Mouse (Mus musculus) MEL (cell line): ENCODE results near the gene Rtp4.

Experiments used
- BHLHE40 ChIP-seq: IDR thresholded peaks from 2 replicates; pipeline ENCODE4 v1.6.1; 2012; ENCODE audit warnings: low read depth, mild to moderate bottlenecking, inconsistent platforms, low read length, improper control_type of control experiment, borderline replicate concordance
- CHD1 ChIP-seq: IDR thresholded peaks from 2 replicates; pipeline ENCODE4 v1.6.1; 2012; ENCODE audit warnings: low read depth, mild to moderate bottlenecking, inconsistent platforms, low read length, improper control_type of control experiment
- CTCF ChIP-seq, 3 experiments: IDR thresholded peaks in 2 of 3; conservative IDR thresholded peaks in 1 of 3; 2 replicates each; pipeline ENCODE4 v1.5.1; 2011 to 2012; ENCODE audit warnings: low read length in 3 of 3, low read depth in 2 of 3, mild to moderate bottlenecking in 2 of 3, improper control_type of control experiment in 1 of 3, inconsistent platforms in 1 of 3, mixed read lengths in 1 of 3, moderate library complexity in 1 of 3; ENCODE audit not compliant: control insufficient read depth in 1 of 3, insufficient read depth in 1 of 3, poor library complexity in 1 of 3, severe bottlenecking in 1 of 3
- ELF1 ChIP-seq: IDR thresholded peaks from 2 replicates; pipeline ENCODE4 v1.6.1; 2014; ENCODE audit warnings: low read depth, mild to moderate bottlenecking, inconsistent platforms, low read length, improper control_type of control experiment, moderate library complexity
- EP300 ChIP-seq, 2 experiments: IDR thresholded peaks; 2 replicates each; pipeline ENCODE4 v1.6.1; 2011; ENCODE audit warnings: improper control_type of control experiment in 2 of 2, low read length in 2 of 2, low read depth in 1 of 2, mild to moderate bottlenecking in 1 of 2
- JUND ChIP-seq: IDR thresholded peaks from 2 replicates; pipeline ENCODE4 v1.6.1; 2011; ENCODE audit warnings: low read depth, mild to moderate bottlenecking, improper control_type of control experiment, low read length
- NRF1 ChIP-seq: IDR thresholded peaks from 2 replicates; pipeline ENCODE4 v1.6.1; 2014; ENCODE audit warnings: low read depth, mild to moderate bottlenecking, inconsistent platforms, low read length, improper control_type of control experiment, moderate library complexity; ENCODE audit not compliant: poor library complexity, insufficient read depth, severe bottlenecking
- POLR2A ChIP-seq, 2 experiments: IDR thresholded peaks; 2 replicates each; pipeline ENCODE4 v1.6.1; 2011 to 2012; ENCODE audit warnings: low read length in 2 of 2, mild to moderate bottlenecking in 2 of 2, control low read depth in 1 of 2, improper control_type of control experiment in 1 of 2, low read depth in 1 of 2, moderate library complexity in 1 of 2; ENCODE audit not compliant: control insufficient read depth in 1 of 2, insufficient read depth in 1 of 2, poor library complexity in 1 of 2
- TAL1 ChIP-seq: IDR thresholded peaks from 2 replicates; pipeline ENCODE4 v1.6.1; 2012; ENCODE audit warnings: mild to moderate bottlenecking, inconsistent platforms, low read length, moderate library complexity, mixed read lengths
- UBTF ChIP-seq: IDR thresholded peaks from 2 replicates; pipeline ENCODE4 v1.6.1; 2012; ENCODE audit warnings: low read depth, mild to moderate bottlenecking, inconsistent platforms, low read length, improper control_type of control experiment, moderate library complexity, borderline replicate concordance; ENCODE audit not compliant: insufficient read depth

GRCm38 (mm10) chr16:23591119-23592105 lies 71.3 kb downstream of the Rtp4 start:
- TF ChIP-seq JUND (no peak), CTCF (IDR thresholded peaks at IDR 0.05 in 2 of 3, conservative IDR thresholded peaks at IDR 0.05 in 1 of 3; ENCODE audit: control insufficient read depth in 1 of 3, insufficient read depth in 1 of 3, low read depth in 2 of 3, low read length in 3 of 3, poor library complexity in 1 of 3, severe bottlenecking in 1 of 3) (no peak), TAL1 (no peak), ELF1 (no peak), BHLHE40 (no peak), POLR2A (IDR thresholded peaks at IDR 0.05; ENCODE audit: control insufficient read depth in 1 of 2, insufficient read depth in 1 of 2, low read depth in 1 of 2, low read length in 2 of 2, poor library complexity in 1 of 2) (no peak), CHD1 (no peak), NRF1 (no peak), EP300 (IDR thresholded peaks at IDR 0.05; ENCODE audit: low read depth in 1 of 2, low read length in 2 of 2) (no peak), UBTF (no peak)
